Mouse (Mus musculus) ES-CJ7 (cell line): ENCODE data around the gene Mycs.

Source experiments
- DNase-seq: peaks from one replicate; pipeline ENCODE4 v3.0.0; 2011; ENCODE audit warnings: low read depth, low spot score

Mycs gene

DNA sequence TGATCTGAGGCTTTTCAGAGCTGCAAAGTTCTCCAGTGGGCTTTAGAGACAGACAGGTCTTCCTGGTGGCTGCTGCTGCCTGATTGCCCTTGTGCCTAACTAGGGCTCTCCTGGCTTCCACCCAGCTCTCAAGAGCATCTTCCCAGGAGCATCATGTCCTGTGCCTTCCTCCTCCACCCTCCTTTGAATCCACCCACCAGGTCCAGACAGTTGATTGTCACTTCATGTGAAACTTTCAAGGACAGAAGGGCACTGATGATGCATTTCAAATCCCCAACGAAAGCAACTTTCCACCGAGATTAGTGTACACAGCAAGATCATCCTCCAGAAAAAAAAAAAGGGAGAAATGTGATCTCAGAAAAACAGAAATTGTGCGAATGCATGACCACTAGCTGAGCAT, at the start of gene Mycs:
Mycs (minus strand) TSS at position 101 of the 400 bp plus-strand sequence.
- DNase-seq, result no peak

DNA sequence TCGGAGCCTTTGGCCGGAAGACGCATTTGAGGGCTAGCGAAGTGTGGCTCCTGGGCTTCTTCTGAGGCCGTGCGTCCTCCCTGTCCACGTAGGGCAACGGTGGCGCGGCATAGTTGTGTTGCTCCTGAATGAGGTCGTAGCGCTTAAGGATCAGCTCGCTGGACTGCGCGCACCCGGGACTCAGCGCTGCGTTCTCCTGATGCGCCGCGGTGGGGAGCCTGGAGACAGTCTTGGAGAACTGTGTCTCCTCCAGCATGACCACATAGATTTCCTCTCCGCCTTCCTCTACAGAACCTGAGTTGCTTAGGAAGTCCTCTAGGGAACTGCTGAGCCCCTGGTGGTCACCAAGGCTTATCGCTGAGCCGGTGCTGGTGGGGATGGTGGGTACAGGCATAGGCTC, 1.0 kb downstream of the Mycs start:
- peak; percentile 35 for DNase-seq
